Mouse (Mus musculus) G1E (cell line): ENCODE measurements around the gene Onecut1.

Experiments used
- CTCF ChIP-seq: IDR thresholded peaks from 2 replicates; pipeline ENCODE4 v1.5.1; 2012; ENCODE audit warnings: low read depth, low read length, inconsistent platforms, mixed read lengths
- GATA1 ChIP-seq: IDR thresholded peaks from 2 replicates; pipeline ENCODE4 v1.6.1; 2012; ENCODE audit warnings: borderline replicate concordance, low read length, inconsistent platforms, mixed read lengths
- POLR2AphosphoS5 ChIP-seq: IDR thresholded peaks from 2 replicates; pipeline ENCODE4 v1.6.1; 2012; ENCODE audit warnings: low read depth, low read length, inconsistent platforms; ENCODE audit not compliant: insufficient replicate concordance

- TF ChIP-seq CTCF (no peak), POLR2AphosphoS5 (no peak), GATA1 (no peak)
These were observed 26.1 kb downstream of the Onecut1 start for GRCm38 (mm10) chr9:74887866-74888265.
